Mouse (Mus musculus) heart, adult 11 months (tissue): ENCODE data around the gene Oxct2b.
"Not testable (repeated sequence)": the region's sequence is repeated elsewhere in the genome, so short reads cannot be mapped to it uniquely, and the experiment has no call there.

Experiments
- DNase-seq: peaks from one replicate; pipeline ENCODE4 v3.0.0; 2022

The Oxct2b gene

DNA sequence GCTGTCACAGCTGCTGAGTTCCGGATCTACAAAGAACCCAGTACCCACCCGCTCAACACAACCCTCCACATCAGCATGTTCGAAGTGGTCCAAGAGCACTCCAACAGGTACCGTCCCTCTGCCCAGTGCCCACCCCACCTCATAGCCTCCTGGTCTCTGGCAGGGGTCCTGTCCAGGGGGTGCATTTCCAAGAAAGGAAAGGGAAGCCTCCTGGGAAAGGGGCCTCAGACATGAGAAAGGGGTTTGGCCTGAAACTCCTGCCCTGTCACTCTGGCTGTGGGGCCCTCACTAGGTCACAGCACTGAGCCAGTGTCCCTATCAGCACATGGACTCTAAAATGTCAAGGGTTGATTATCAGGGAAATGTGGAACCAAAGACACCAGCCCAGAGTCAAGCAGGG lies 1.4 kb upstream of the Oxct2b start:
- peak; percentile 83 for DNase-seq

DNA sequence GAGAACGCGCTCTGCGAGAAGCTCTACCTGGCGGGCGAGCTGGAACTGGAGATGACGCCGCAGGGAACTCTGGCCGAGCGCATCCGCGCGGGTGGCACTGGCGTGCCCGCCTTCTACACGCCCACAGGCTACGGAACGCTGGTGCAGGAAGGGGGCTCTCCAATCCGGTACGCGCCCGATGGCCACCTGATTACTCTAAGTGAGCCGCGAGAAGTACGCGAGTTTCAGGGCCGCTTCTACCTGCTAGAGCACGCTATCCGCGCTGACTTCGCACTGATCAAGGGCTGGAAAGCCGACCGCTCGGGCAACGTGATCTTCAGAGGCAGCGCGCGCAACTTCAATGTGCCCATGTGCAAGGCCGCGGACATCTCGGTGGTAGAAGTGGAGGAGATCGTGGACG lies 574 bp downstream of the Oxct2b start:
- DNase-seq: not testable (repeated sequence)

DNA sequence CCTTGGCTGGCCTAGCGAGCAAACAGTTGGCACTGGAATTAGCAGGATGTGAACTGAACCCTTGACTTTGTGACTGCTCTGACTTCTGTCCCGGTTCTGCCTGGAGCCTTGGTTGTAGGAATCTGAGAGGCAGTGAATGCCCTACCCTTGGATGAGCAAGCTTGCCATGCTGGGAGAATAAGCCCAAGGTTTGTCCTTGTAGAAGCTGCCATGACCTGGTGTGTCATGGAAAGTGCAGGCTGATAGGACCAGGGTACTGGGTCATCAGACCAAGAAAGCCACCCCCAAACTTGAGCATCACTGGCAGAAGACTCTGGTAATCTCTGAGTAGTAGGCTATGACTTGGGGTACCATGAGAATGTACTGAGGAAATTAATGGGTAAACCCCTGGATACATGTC lies 5.2 kb downstream of the Oxct2b start:
- no peak for DNase-seq

DNA sequence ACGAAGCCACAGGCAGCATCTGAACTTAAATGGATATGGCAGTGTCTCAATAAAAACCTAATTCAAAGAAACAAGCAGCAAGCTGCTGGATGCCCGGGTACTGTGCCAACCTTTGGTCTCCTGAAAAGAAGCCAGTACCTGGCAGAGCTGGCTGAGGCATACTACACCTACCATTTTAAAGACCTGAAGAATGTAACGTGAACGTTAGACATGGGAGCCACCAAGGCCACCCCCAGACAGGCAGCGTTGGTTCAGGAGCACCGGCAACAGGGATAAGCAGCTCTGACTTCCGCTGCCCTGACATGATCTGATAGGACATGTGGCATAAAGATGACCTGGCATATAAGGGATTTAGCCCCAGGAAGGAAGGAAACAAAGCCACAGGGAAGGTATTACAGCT lies 10.6 kb downstream of the Oxct2b start:
- no peak for DNase-seq

DNA sequence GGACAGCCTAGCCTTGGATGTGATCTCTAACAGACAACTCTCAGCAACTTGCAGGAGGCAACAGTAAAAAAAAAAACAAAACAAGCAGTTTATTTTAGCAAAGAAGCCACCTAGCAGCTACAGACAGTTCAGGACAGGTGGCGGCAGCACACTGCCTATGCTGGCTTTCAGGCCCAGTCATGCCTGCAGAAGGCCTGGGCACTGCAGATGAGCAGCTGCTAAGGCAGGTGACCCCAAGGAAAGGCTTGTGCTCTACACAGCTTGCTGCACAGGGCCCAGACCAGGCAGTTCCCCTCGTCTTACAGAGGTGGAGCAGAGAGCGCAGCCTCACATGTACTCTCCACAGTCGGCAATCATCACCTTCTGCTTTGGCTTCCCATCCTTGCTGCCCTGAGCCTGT lies 11.0 kb downstream of the Oxct2b start:
- DNase-seq: no peak

DNA sequence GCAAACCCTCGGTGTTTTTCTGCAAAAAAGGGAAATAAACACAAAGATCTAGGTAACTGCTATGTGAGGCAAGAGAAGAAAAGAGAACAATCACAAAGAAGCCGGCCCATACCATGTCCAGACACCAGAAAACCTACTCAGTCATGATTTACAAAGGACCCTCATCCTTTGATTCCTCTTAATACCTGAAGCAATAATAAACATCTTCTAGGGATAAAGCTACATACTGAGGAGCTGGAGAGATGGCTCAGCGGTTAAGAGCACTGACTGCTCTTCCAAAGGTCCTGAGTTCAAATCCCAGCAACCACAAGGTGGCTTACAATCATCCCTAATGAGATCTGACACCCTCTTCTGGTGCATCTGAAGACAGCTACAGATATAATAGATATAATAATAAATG lies 21.5 kb downstream of the Oxct2b start:
- no peak for DNase-seq

DNA sequence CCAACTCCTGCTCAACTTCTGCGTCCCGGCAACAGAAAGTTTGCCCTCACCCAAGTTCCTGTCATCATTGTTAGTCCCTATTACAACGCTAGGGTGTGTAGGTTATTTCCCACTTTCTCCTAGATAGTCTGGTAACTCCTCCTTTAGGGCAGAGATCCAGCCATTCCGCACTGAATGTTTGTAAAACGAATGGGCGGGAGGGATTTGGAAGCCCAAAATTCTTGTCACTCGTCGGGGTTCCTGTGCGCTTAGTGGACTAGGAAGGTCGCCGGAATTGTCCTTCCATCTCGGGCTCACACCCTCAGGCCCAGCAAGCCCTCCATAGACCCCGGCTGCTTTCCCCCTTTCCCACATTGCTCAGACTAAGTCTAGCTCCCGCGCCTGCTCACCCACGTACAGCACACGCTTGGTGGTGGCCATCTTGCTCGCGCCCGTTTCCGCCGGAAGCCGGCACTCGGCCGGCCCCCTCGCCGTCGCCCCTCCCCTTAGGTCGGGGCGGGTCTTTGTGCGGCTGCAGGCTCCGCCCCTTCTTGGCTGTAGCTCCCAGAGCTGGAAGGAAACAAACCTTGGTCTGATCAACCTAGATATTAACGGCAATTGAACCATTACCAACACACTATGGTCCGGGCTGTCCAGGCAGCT lies 23.6 kb downstream of the Oxct2b start, which contains the start of gene Ppie:
Ppie (minus strand) TSS at position 439 of the 642 bp plus-strand sequence.
- peak; percentile 97 for DNase-seq

DNA sequence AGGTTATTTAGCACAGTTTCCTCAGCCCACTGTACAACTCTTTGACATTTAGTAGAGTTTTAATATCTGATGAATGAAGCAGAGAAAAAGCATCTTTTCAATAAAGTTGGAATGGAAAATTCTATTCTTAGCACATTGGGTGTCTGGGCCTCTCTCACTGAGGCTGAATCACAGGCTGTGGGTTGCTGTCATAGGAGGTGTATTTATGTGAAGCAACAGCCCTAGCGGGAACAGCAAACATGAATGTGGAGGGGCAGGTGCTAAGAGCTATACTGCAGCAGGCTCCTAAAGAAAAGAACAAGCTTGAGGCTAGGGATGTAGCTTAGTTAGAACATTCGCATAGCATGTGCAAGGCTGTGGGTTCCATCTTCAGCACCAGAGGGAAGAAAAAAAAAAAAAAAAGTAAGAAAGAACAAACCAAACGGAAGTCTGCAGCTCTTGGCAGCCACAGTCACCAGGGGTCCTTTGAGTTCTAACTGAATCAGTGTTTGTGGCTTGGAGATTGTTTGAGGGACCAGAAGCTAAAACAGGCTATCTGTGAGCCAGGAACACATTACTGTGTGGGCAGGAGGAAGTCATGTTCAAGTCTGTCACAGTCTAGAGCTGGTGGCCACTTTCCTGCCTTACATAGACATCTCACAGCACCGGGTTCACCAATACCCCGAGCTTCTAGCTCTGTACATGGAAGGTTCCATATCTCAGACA lies 31.5 kb downstream of the Oxct2b start:
- no peak for DNase-seq

DNA sequence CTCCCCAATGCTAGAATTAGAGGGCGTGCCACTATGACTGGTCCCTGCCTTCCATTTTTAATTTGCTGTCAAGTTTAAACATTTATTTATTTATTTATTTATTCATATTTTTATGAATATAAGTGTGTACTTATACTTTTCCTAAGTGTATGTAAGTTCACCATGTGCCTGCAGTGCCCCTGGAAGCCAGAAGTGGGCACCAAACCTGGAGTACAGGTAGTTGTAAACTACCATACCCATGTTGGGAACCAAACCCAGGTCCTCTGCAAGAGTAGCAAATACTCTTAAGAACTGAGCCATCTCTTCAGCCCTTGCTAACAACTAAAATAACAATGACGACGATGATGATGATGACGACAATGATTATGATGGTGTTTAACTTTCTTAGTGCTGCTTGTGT lies 35.9 kb downstream of the Oxct2b start:
- DNase-seq: no peak

DNA sequence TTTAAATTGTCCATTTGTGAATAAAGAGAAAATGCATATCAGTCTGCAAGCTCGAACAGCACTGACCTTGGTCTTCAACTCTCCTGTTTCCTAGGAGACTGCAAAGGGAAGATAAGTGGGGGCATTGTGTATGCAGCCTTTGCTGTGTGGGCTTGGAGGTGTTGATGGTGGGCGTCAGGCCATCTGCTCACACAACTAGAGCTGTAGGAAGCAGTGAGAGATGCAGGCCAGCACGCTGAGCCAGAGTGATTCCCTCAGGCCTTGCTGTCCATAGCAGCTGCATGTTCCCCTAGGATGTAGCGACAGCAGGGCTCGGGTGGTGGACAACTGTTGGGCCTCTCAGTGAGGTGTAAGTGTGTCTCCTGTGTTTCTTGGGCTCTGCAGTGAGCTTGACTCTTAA lies 36.9 kb downstream of the Oxct2b start:
- no peak for DNase-seq

DNA sequence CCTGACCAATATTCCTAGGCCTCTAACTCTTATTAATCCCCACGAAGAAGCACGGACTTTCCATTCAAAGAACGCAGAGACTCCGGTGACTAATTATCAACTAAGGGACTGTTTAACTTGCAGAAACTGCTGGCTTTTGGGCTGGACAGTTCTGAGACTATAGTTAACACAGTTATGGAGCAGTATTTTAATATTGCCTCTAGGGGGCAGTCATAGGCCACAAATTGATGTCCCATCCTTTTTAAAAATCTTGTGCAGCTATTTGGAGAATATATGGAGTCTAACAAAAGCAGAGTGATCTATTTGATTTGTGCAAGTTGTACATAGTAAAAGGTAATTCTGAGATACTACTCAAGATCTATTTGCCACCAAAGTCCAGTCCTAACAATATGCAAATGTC lies 38.9 kb downstream of the Oxct2b start:
- DNase-seq: no peak

DNA sequence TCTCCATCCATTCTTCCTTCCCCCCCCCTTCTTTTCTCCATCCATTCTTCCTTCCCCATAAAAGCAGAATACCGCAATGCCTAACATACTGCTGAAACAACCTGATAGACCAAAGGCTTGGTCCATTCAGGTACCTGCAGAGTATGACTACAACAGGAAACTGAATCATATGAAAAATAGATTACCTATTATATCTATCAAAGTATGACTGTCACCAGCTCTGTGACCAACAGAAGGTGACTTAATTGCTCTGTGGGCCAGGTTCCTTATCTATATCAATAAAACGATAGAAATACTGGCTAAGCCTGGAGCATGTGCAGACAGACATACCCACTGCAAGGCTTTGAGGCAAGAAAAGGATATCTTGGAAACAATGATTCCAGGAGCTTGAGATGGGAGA lies 39.4 kb downstream of the Oxct2b start:
- no peak for DNase-seq

DNA sequence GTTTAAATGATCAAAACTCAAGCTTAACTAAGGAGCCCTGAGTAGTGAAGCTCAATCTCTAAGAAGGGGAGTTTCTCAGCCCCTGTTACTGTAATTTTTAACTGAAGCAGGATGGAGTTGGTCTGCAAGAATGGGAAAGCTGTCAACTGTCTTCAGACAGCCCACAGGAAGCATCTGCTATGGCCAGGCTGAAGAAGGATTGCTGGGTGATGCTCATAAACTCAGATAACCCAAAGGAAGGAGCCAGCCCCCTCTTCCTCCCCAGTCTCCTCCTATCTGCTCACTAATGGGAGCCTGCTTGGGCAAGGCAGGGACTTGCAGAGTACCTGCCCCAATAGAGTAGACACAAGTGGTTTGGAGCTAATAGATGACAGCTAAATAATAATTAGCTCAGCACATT lies 39.8 kb downstream of the Oxct2b start:
- DNase-seq: no peak

DNA sequence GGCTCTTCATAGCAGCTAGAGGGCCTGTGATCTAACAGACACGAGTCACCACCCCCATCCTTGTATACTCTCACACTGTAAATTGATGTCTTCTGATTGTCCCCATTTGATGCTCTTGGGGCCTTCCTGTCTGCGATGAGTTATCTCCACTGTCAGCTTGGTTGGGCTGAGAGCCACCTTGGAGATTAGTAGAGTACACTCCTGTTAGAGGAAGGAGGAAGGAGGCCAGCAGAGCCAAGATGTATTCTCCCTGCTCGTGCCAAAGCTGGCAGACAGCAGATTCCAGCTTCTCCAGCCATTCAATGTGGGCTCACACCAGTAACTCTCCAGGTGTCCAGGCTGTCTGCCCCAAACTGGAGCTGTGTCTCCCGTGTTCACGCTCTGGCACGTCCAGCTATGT lies 44.5 kb downstream of the Oxct2b start:
- DNase-seq: no peak

DNA sequence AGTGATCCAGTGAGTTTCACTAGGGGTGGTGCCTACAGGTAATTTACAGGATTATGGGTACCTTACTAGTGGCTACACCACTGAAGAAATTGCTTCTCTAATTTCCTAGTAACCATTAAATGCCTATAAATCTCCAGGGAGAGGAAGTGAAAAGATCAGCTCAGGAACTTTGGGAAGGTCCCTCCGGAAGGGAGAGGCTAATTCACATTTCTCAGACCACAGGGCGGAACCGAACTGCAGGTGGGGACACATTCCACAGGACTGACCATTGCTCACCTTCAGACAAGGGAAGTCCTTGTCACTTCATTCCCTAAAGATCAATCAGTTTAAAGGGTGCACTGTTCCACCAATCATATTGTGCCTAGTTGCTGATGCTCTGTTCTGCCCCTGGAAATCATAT lies 45.2 kb downstream of the Oxct2b start:
- DNase-seq: not testable (repeated sequence)

DNA sequence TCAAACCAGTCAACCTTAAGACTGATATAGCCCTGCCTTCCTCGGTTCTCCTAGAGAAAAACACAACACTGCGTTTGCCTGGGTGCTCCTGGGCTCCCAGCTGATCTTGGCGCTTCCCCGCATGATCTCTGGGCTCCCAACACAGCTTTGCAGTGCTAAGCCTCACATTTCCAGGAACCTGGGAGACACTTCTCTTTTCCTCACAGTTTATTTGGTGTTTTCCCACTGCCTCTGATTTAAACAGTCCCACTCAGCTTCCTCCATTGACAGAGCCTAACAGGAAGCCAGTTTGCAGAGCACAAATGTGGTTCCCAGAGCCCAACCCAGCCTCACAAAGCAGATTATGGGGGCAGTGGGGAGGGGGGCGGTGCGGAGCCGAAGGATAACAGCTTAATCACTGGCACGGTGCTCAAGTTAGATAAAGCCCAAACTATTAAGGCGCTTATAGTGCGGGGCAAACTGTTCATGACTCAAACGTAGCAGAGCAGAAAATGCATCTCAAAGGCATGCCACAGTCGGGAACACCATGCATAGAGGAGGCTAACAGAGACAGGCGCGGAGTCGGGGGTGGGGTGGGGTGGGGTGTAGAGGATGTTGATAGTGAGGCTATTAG lies 46.3 kb downstream of the Oxct2b start:
- DNase-seq: peak; percentile 60

DNA sequence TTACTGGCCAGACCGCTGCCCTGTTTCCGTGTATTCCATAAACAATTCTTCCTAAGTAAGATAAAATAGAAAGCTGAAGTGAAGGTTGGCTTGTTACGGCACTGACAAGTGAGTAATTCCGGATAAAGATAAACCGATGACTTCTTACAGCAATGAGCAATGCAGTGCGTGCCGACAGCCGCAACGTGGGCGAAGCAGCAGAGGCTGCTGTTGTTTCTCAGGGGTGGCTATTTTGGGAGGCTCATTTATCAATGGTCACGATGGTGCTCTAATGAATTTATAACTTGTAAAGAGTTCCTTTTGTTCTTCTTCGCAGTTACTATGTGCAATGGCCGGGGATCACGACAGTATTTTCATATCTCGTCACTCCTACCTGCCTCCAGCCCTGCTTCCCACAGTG lies 48.1 kb downstream of the Oxct2b start:
- no peak for DNase-seq
